Mouse (Mus musculus) CH12.LX (cell line): ENCODE measurements around the gene Eif5. TPM values are rescaled to one million over a fixed set of nuclear protein-coding genes. Genes with fewer than 3 reads are reported as not detected.

Experiments used
- DNase-seq: peaks from one replicate; pipeline ENCODE4 v3.0.0-alpha.2; 2013; ENCODE audit errors: extremely low read depth
- H3K27ac ChIP-seq: 2 replicates; pipeline ENCODE4 v1.5.1; 2012; ENCODE audit warnings: low read depth, mild to moderate bottlenecking, control low read depth, moderate library complexity; ENCODE audit not compliant: insufficient read depth
- H3K27me3 ChIP-seq: replicated peaks from 2 replicates; pipeline ENCODE3; 2012; ENCODE audit warnings: inconsistent platforms
- H3K36me3 ChIP-seq, 2 experiments: replicated peaks in 1 of 2; 2 replicates each; pipeline versions ENCODE3 to v1.6.1; 2012; ENCODE audit warnings: inconsistent platforms in 1 of 2, low read length in 1 of 2, mild to moderate bottlenecking in 1 of 2, mixed read lengths in 1 of 2, moderate library complexity in 1 of 2; ENCODE audit not compliant: control insufficient read depth in 1 of 2, insufficient read depth in 1 of 2
- H3K4me1 ChIP-seq, 2 experiments: 2 replicates each; pipeline ENCODE4 v1.6.1; 2012; ENCODE audit warnings: inconsistent platforms in 1 of 2, moderate library complexity in 1 of 2; ENCODE audit not compliant: insufficient read depth in 2 of 2, control insufficient read depth in 1 of 2
- H3K4me2 ChIP-seq: 2 replicates; pipeline ENCODE4 v1.6.1; 2012; ENCODE audit warnings: low read depth, mild to moderate bottlenecking, control low read depth; ENCODE audit not compliant: poor library complexity, insufficient read depth, severe bottlenecking
- H3K4me3 ChIP-seq, 3 experiments: fragments of 150-350 bp in 1 of 3; sonication (generic) in 1 of 3; replicated peaks in 1 of 3; 2 replicates each; pipeline versions ENCODE3 to v1.5.1; 2011 to 2012; ENCODE audit warnings: low read depth in 2 of 3, low read length in 2 of 3, mild to moderate bottlenecking in 2 of 3, moderate library complexity in 2 of 3, control low read depth in 1 of 3, improper control_type of control experiment in 1 of 3, inconsistent platforms in 1 of 3, mixed read lengths in 1 of 3; ENCODE audit not compliant: poor library complexity in 1 of 3
- H3K79me2 ChIP-seq: replicated peaks from 2 replicates; pipeline ENCODE4 v1.6.1; 2012; ENCODE audit warnings: mild to moderate bottlenecking, moderate library complexity; ENCODE audit not compliant: control insufficient read depth, poor library complexity, insufficient read depth, severe bottlenecking; ENCODE audit errors: extremely low read depth
- H3K9ac ChIP-seq: 2 replicates; pipeline ENCODE4 v1.6.1; 2012; ENCODE audit warnings: low read depth, mild to moderate bottlenecking, control low read depth, moderate library complexity; ENCODE audit not compliant: insufficient read depth
- H3K9me3 ChIP-seq: replicated peaks from 2 replicates; pipeline ENCODE3; 2012; ENCODE audit warnings: low read length, inconsistent platforms, mixed read lengths
- BHLHE40 ChIP-seq: IDR thresholded peaks from 2 replicates; pipeline ENCODE4 v1.6.1; 2011; ENCODE audit warnings: mild to moderate bottlenecking, low read depth, low read length, improper control_type of control experiment
- CHD2 ChIP-seq: IDR thresholded peaks from 2 replicates; pipeline ENCODE4 v1.6.1; 2011; ENCODE audit warnings: low read length, improper control_type of control experiment
- CTCF ChIP-seq, 2 experiments: IDR thresholded peaks in 1 of 2; conservative IDR thresholded peaks in 1 of 2; 2 replicates each; pipeline ENCODE4 v1.5.1; 2011 to 2012; ENCODE audit warnings: low read depth in 2 of 2, low read length in 2 of 2, improper control_type of control experiment in 1 of 2, inconsistent platforms in 1 of 2, mild to moderate bottlenecking in 1 of 2, moderate library complexity in 1 of 2
- E2F4 ChIP-seq: IDR thresholded peaks from 2 replicates; pipeline ENCODE4 v1.6.1; 2011; ENCODE audit warnings: low read depth, low read length, improper control_type of control experiment; ENCODE audit not compliant: insufficient replicate concordance
- EP300 ChIP-seq: IDR thresholded peaks from 2 replicates; pipeline ENCODE4 v1.6.1; 2011; ENCODE audit warnings: low read length, improper control_type of control experiment
- ETS1 ChIP-seq: conservative IDR thresholded peaks from 2 replicates; pipeline ENCODE4 v1.6.1; 2012; ENCODE audit warnings: low read depth, mild to moderate bottlenecking, inconsistent platforms, low read length, improper control_type of control experiment, moderate library complexity
- GABPA ChIP-seq: IDR thresholded peaks from 2 replicates; pipeline ENCODE4 v1.6.1; 2012; ENCODE audit warnings: low read depth, low read length, improper control_type of control experiment, inconsistent platforms; ENCODE audit not compliant: insufficient replicate concordance
- HCFC1 ChIP-seq: IDR thresholded peaks from 2 replicates; pipeline ENCODE4 v1.6.1; 2012; ENCODE audit warnings: low read depth, mild to moderate bottlenecking, inconsistent platforms, low read length, improper control_type of control experiment
- IRF4 ChIP-seq: IDR thresholded peaks from 2 replicates; pipeline ENCODE4 v1.6.1; 2014; ENCODE audit warnings: low read depth, mild to moderate bottlenecking, inconsistent platforms, low read length, improper control_type of control experiment
- JUN ChIP-seq: IDR thresholded peaks from 2 replicates; pipeline ENCODE4 v1.6.1; 2011; ENCODE audit warnings: low read depth, mild to moderate bottlenecking, low read length, improper control_type of control experiment, moderate library complexity; ENCODE audit not compliant: insufficient read depth
- JUND ChIP-seq: conservative IDR thresholded peaks from 2 replicates; pipeline ENCODE4 v1.6.1; 2011; ENCODE audit warnings: low read depth, low read length, improper control_type of control experiment
- MAFK ChIP-seq: IDR thresholded peaks from 2 replicates; pipeline ENCODE4 v1.6.1; 2011; ENCODE audit warnings: low read length, improper control_type of control experiment; ENCODE audit not compliant: insufficient replicate concordance
- MAZ ChIP-seq: IDR thresholded peaks from 2 replicates; pipeline ENCODE4 v1.6.1; 2012; ENCODE audit warnings: low read depth, mild to moderate bottlenecking, inconsistent platforms, low read length, improper control_type of control experiment, moderate library complexity
- MEF2A ChIP-seq: IDR thresholded peaks from 2 replicates; pipeline ENCODE4 v1.6.1; 2014; ENCODE audit warnings: low read depth, mild to moderate bottlenecking, inconsistent platforms, low read length, improper control_type of control experiment, borderline replicate concordance
- MXI1 ChIP-seq: IDR thresholded peaks from 2 replicates; pipeline ENCODE4 v1.6.1; 2011; ENCODE audit warnings: mild to moderate bottlenecking, low read depth, low read length, improper control_type of control experiment
- NELFE ChIP-seq: IDR thresholded peaks from 2 replicates; pipeline ENCODE4 v1.6.1; 2011; ENCODE audit warnings: low read depth, low read length, improper control_type of control experiment
- NRF1 ChIP-seq: IDR thresholded peaks from 2 replicates; pipeline ENCODE4 v1.6.1; 2014; ENCODE audit warnings: low read depth, mild to moderate bottlenecking, inconsistent platforms, low read length, improper control_type of control experiment, moderate library complexity
- POLR2AphosphoS2 ChIP-seq: IDR thresholded peaks from 2 replicates; pipeline ENCODE4 v1.6.1; 2011; ENCODE audit warnings: low read depth, low read length, improper control_type of control experiment
- RAD21 ChIP-seq: IDR thresholded peaks from 2 replicates; pipeline ENCODE4 v1.6.1; 2011; ENCODE audit warnings: low read depth, mild to moderate bottlenecking, low read length, improper control_type of control experiment, moderate library complexity
- SIN3A ChIP-seq: IDR thresholded peaks from 2 replicates; pipeline ENCODE4 v1.6.1; 2012; ENCODE audit warnings: low read length, improper control_type of control experiment, inconsistent platforms
- TCF12 ChIP-seq: IDR thresholded peaks from 2 replicates; pipeline ENCODE4 v1.6.1; 2014; ENCODE audit warnings: low read depth, mild to moderate bottlenecking, inconsistent platforms, low read length, improper control_type of control experiment
- ZMIZ1 ChIP-seq: IDR thresholded peaks from 2 replicates; pipeline ENCODE4 v1.6.1; 2012; ENCODE audit warnings: low read depth, mild to moderate bottlenecking, inconsistent platforms, low read length, improper control_type of control experiment
- ZNF384 ChIP-seq: IDR thresholded peaks from 2 replicates; pipeline ENCODE4 v1.6.1; 2012; ENCODE audit warnings: low read depth, low read length, improper control_type of control experiment, inconsistent platforms
- dilution Hi-C: fragments of 300-500 bp; cut with MboI; formaldehyde crosslinking; loops from 2 replicates; pipeline ENCODE4 v1.14.3; 2020; ENCODE audit warnings: low sequenced_read_pairs; ENCODE audit not compliant: extremely low pct_unique_long_range_greater_than_20kb, extremely low pct_ligation_motif_present
- in situ Hi-C: fragments of 300-500 bp; cut with MboI; formaldehyde crosslinking; loops from 3 replicates; pipeline ENCODE4 v1.14.3; 2019; ENCODE audit warnings: low sequenced_read_pairs, low pct_ligation_motif_present, low pct_unique_long_range_greater_than_20kb, mixed read lengths
- polyA plus RNA-seq: library from polyadenylated mRNA; unstranded; fragments of >175 nt; gene quantifications from 2 replicates; pipeline ENCODE4 v1.2.1, GENCODE M21; 2012; ENCODE audit warnings: low read depth; ENCODE audit not compliant: insufficient read length
- total RNA-seq, 2 experiments: library from RNA; depleted of rRNA; stranded (reverse); fragments of 300-350 nt in 1 of 2; fragments of >200 nt in 1 of 2; gene quantifications; 2 replicates each; pipeline ENCODE4 v1.2.3; 2012 to 2014

Eif5 gene
- total and polyA plus RNA-seq, 3 experiments = 118 to 284 (median 156) TPM

- no peak overlapping the region for H3K9ac ChIP-seq
Observed at GRCm38 (mm10) chr12:111516826-111517225, 21.0 kb upstream of the Eif5 start.

DNA sequence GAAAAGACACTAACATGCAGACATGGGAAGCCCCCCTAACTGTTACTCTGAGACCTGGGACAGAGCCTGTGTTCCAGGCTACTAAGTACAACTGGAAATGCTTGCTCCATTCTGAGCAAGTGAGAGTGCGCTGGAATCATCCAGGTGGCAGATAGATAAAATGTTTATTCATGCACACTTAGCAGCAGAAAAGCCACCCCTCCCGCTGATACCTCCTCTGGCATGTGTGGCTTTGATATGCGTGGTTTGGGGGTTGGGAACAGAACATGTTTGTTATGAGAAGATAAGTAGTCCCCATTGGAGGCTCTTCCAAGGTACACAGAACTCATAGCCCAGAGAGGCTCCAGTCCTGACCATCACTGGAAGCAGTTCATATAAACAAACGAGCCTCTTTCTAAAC is 19.9 kb upstream of the Eif5 start:
- no peaks in the 10 kb centered on the region for H3K36me3 ChIP-seq
- H3K27ac ChIP-seq = no peak overlapping the region
- H3K4me3 ChIP-seq = no peak overlapping the region
- no peaks in the 10 kb centered on the region for H3K79me2 ChIP-seq
- no peak overlapping the region for H3K9ac ChIP-seq
- dilution Hi-C loops (no loop called here), in situ Hi-C loops (no loop called here)
- H3K9me3 ChIP-seq = peaks cover 11% of the 10 kb centered on the region
- peaks cover 7 to 29% of the 10 kb centered on the region in 2 experiments for H3K4me1 ChIP-seq
- no peak for TF ChIP-seq CHD2
- no peak for TF ChIP-seq BHLHE40
- TF ChIP-seq MAFK = no peak
- no peak for TF ChIP-seq ETS1
- no peak for TF ChIP-seq SIN3A
- no peak for TF ChIP-seq EP300
- TF ChIP-seq MEF2A = no peak
- no peak for TF ChIP-seq NELFE
- no peak for TF ChIP-seq POLR2AphosphoS2
- no peak for TF ChIP-seq GABPA
- TF ChIP-seq ZNF384 = no peak
- no peak for TF ChIP-seq RAD21
- no peak for TF ChIP-seq E2F4
- TF ChIP-seq ZMIZ1 = no peak
- TF ChIP-seq NRF1 = no peak
- TF ChIP-seq HCFC1 = no peak
- no peak for DNase-seq
- no peaks in the 10 kb centered on the region for H3K27me3 ChIP-seq
- no peak overlapping the region for H3K4me2 ChIP-seq

More at GRCm38 (mm10) chr12:111516826-111517225, 21.0 kb upstream of the Eif5 start:
- TF ChIP-seq IRF4 (peak; percentile 52; the same call in 1 of the 2 replicates), NRF1 (no peak), CTCF (conservative IDR thresholded peaks at IDR 0.05 in 1 of 2, IDR thresholded peaks at IDR 0.05 in 1 of 2; ENCODE audit: low read depth in 2 of 2, low read length in 2 of 2) (0 out of 4 replicates have a peak, but pooled peaks of 1 of the 2 experiments have one; percentile 4), JUN (no peak), MXI1 (peak; percentile 33; the same call in 1 of the 2 replicates), MAZ (no peak), MAFK (peak; percentile 91), JUND (peak; percentile 39; the same call in 1 of the 2 replicates), TCF12 (peak; percentile 43; the same call in 1 of the 2 replicates), EP300 (peak; percentile 69)
- TF ChIP-seq, all 38 proteins: peak for 7
- Histone ChIP-seq H3K4me1 (peaks cover 7 to 29% of the 10 kb centered on the region in 2 experiments), H3K4me2 (no peak overlapping the region), H3K4me3 (no peak overlapping the region), H3K36me3 (no peaks in the 10 kb centered on the region), H3K27me3 (no peaks in the 10 kb centered on the region), H3K79me2 (no peaks in the 10 kb centered on the region), H3K27ac (no peak overlapping the region), H3K9me3 (peaks cover 8% of the 10 kb centered on the region)
- dilution Hi-C loops (no loop called here), in situ Hi-C loops (no loop called here)
- DNase-seq = peak; percentile 78
